Mouse (Mus musculus) thymus, adult 18-20 months (tissue): ENCODE measurements around the gene Dgki.

Experiments
- DNase-seq, 2 experiments: peaks; one replicate each; pipeline ENCODE4 v3.0.0; 2022; ENCODE audit warnings: mixed read lengths in 2 of 2

The Dgki gene

GRCm38 (mm10) chr6:36998942-36999341 is 301.0 kb downstream of the Dgki start:
- no peak for DNase-seq

DNA sequence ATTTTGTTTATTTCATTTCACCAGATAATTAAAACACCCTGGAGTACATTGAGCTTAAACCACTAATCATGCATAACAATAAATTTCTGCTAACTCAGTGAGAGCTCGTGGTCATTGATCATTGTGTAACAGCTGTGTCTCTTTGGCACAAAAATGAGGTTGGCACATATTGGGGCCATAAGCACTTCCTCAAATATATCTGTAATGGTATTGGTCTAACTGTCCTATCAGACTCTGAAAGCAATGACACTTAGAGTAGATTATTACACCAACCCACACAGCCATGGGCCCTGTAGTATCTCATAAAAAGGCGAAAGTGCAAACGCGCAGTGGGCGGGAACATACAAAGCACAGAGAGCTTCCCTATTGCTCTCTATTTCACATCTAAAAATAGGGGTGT is 305.7 kb downstream of the Dgki start:
- DNase-seq, result no peak

GRCm38 (mm10) chr6:36990186-36990585 is 309.8 kb downstream of the Dgki start:
- DNase-seq, result no peak

- DNase-seq, result no peak
Measured at GRCm38 (mm10) chr6:36988800-36989199, 311.2 kb downstream of the Dgki start.

GRCm38 (mm10) chr6:36981646-36982045 is 318.3 kb downstream of the Dgki start:
- no peak for DNase-seq

GRCm38 (mm10) chr6:36980475-36980874 is 319.5 kb downstream of the Dgki start:
- no peak for DNase-seq

GRCm38 (mm10) chr6:36978176-36978575 is 321.8 kb downstream of the Dgki start:
- no peak for DNase-seq

DNA sequence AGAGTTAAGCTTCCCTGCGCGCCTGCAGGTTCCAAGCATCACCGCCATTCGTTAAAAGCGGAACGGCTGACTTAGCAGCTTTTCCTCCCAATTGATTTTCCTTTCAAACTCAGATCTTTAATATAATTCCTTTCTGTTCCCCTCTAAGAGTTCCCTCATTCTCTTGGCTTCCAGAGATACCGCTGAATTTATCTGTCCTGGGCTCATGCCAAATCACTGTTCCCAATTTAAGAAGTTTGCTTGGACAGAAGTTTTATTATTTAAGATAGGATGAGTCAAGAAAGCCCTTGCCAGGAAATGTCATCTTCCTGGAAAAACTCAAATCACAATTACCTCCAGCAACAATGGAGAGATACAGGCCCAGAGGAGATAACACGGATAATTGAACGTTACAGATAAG is 326.9 kb downstream of the Dgki start:
- DNase-seq, result no peak

GRCm38 (mm10) chr6:36972494-36972893 is 327.5 kb downstream of the Dgki start:
- DNase-seq, result no peak

GRCm38 (mm10) chr6:36969249-36969885 is 330.6 kb downstream of the Dgki start:
- no peak for DNase-seq

- DNase-seq, result no peak
Measured at GRCm38 (mm10) chr6:36960658-36961057, 339.3 kb downstream of the Dgki start.

- DNase-seq, result no peak
Measured at GRCm38 (mm10) chr6:36955293-36955692, 344.7 kb downstream of the Dgki start.

DNA sequence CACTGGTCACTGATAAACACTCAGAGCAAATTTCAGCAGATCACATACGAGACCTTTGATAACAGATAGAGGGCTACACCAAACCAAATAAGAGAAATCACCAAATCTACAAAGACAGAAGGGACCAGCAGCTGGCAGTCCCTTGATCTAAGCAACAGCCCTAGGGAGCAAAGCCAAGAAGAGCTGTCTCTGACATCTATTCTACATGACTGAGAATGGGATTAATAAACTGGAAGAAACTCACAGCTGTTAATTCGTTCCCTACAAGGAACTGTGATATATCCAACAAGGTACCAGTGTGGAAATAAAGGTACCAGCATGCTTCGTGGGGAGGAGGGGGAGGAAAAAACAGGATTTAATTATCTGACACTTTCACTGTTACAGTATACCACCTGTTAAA is 349.3 kb downstream of the Dgki start:
- DNase-seq, result no peak

DNA sequence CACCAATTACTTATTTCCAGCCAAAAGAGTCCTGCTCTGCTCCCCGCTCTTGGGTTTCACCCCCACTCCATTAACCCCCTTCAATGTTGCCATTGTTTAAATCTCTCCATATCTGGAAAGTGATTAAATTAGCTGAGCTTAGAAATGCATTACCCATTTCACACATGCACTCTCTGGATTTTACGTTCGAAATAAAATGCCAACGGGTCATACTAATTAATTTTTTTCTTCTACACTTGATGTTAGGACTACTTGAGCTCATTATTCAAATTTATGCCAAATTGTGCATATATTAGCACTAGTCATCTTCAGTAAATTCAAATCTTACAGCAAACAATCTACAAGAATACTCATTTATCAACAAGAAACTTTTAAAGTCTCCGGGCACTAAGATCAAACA is 352.1 kb downstream of the Dgki start:
- no peak for DNase-seq

GRCm38 (mm10) chr6:36937527-36937926 is 362.5 kb downstream of the Dgki start:
- DNase-seq, result no peak

DNA sequence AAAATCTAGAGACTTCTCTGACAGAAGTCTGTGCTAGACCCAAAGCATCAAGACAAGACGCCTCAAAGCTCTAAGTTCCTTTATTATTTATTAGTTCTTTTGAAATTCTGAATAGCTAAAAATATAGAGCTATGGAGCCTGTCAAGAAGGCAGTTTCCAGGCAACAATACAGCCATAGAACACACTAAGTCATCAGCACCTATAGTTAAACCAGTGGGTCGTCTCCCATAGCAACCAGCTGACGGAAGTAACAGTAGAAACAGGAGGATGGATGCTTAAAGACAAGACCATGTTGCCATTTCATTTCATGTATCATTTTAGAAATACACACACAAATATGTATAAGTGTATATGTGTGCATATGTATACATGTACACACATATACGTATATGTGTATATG is 363.2 kb downstream of the Dgki start:
- DNase-seq, result no peak

- no peak for DNase-seq
Measured at GRCm38 (mm10) chr6:36931473-36931872, 368.5 kb downstream of the Dgki start.

DNA sequence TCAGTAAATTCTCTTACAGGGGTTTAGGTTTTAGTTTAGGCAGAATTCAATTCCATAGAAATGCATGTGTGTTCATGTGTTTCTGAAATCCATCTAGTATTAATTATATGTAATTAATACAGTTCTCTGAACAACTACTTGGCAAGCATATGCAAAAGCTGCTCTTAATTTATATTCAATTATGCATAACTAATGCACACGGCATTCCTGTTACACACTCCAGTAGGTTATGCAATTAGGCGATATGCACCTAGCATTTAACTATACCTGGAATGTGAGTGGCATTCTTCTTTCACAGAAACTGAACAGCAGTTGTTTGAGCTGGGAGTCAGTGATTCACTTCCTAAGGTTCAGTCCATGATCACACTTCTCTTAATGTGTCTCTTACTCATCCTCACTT is 370.2 kb downstream of the Dgki start:
- DNase-seq, result no peak

GRCm38 (mm10) chr6:36926455-36926854 is 373.5 kb downstream of the Dgki start:
- DNase-seq, result no peak

DNA sequence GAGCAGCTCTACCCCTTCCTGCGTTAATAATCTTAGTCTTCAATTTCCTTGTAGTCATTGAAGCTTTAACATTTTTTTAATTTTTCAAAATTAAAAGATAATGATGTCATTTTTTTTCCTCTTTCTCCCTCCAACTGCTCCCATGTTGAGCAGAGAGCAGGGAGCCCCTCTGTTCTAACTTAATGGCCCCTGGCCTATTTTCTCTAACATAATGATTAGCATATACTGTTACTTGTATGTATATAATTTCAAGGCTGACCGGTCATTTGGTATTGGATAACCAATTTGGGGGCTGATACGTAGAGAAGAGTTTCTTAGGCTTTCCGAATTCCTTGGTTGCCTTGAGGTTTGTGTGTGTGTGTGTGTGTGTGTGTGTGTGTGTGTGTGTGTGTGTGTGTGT is 378.0 kb downstream of the Dgki start:
- DNase-seq, result no peak

GRCm38 (mm10) chr6:36911586-36911985 is 388.4 kb downstream of the Dgki start:
- no peak for DNase-seq

- DNase-seq, result no peak
Measured at GRCm38 (mm10) chr6:36907191-36907590, 392.8 kb downstream of the Dgki start.

DNA sequence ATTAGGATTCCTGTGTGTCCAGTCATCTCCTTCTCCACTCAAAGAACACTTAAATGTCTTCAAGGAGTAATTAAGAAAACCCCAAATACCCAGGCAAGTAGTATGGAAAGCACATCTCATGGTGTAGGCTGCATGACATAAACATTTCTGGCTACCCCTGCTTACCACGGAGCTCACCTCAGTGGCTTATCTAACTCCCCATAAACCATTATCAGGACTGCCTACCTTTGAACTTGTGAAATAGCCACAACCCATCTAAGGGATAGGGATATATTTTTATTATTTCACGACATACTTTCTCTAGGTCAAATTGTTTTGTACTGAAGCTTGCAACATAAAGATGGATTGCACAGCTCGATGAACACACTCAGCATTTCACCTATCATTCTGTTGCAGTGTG is 394.0 kb downstream of the Dgki start:
- no peak for DNase-seq

DNA sequence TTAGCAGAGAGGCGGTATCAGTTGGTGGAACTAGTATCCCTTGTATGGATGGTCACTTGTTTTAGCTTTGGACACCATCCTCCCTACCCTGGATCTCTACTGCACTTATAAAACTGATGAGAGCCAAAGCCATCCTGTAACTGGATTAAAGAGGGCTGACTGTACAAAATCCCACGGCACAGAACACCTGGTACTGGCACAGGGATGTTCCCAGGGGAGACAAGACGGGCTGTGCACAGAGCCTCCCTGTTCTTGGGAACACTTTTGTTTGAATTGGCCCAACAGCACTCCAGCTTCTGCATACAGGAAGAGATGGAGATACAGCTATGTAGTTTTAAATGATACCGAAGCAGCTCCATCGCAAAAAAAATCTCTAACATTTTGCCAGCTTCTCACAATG is 395.1 kb downstream of the Dgki start:
- DNase-seq, result no peak

DNA sequence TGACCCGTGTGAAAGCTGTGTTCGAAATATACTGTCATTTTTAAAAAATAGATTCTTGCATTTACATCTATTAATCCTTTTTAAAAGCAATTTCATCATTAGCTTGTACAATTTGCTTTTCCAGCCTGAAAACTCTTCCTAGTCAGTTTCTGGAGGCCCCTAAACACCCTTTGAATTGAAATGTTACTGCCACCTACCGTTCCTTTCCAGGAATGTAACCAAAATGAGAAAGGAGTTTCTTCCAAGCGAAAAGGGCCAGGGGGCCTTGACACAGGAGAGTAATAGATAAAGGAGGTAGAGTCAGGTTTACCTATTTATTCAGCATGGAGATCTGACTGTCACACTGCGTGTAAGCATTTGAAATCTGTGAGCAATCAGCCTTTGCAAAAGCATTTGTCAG is 396.2 kb downstream of the Dgki start:
- no peak for DNase-seq
